Mouse (Mus musculus) granulocyte monocyte progenitor cell, adult 5-6 weeks (primary cell): ENCODE data around the gene Adgrv1. TPM values are rescaled to one million over a fixed set of nuclear protein-coding genes. Genes with fewer than 3 reads are reported as not detected.
"Not testable (repeated sequence)": the region's sequence is repeated elsewhere in the genome, so short reads cannot be mapped to it uniquely, and the experiment has no call there.

Source experiments
- ATAC-seq: replicated peaks from 2 replicates; pipeline ENCODE4 v1.8.0; 2016; ENCODE audit warnings: mild to moderate bottlenecking, moderate TSS enrichment, inconsistent platforms; ENCODE audit not compliant: poor library complexity, severe bottlenecking
- total RNA-seq, 2 experiments: library from RNA; stranded (forward) in 1 of 2; stranded (reverse) in 1 of 2; fragments of 200-712, 200-1000 nt in 1 of 2; fragments of >200 nt in 1 of 2; fragmentation: Nextera tagmentation in 1 of 2; gene quantifications; 2 replicates each; pipeline ENCODE4 v1.2.3; 2014 to 2017

Adgrv1 gene
- total RNA-seq, 2 experiments from 2014 or later: not detected

- no peak for ATAC-seq
Measured at GRCm38 (mm10) chr13:81628631-81629190, 4.2 kb downstream of the Adgrv1 start.

GRCm38 (mm10) chr13:81627861-81628260 lies 5.1 kb downstream of the Adgrv1 start:
- not testable (repeated sequence) for ATAC-seq

- ATAC-seq: no peak
Measured at GRCm38 (mm10) chr13:81610349-81610748, 22.6 kb downstream of the Adgrv1 start.

GRCm38 (mm10) chr13:81606991-81607390 lies 26.0 kb downstream of the Adgrv1 start:
- ATAC-seq: no peak

- ATAC-seq: no peak
Measured at GRCm38 (mm10) chr13:81596910-81597607, 35.9 kb downstream of the Adgrv1 start.

GRCm38 (mm10) chr13:81578692-81579091 lies 54.3 kb downstream of the Adgrv1 start:
- ATAC-seq: no peak

GRCm38 (mm10) chr13:81570241-81570821 lies 62.6 kb downstream of the Adgrv1 start:
- no peak for ATAC-seq

GRCm38 (mm10) chr13:81550024-81550423 lies 82.9 kb downstream of the Adgrv1 start:
- no peak for ATAC-seq

GRCm38 (mm10) chr13:81534916-81535315 lies 98.0 kb downstream of the Adgrv1 start:
- ATAC-seq: no peak

GRCm38 (mm10) chr13:81526687-81527086 lies 106.3 kb downstream of the Adgrv1 start:
- peak; percentile 37; the same call in 1 of the 2 replicates for ATAC-seq

- no peak for ATAC-seq
Measured at GRCm38 (mm10) chr13:81510142-81510541, 122.8 kb downstream of the Adgrv1 start.

GRCm38 (mm10) chr13:81497035-81497434 lies 135.9 kb downstream of the Adgrv1 start:
- no peak for ATAC-seq

- ATAC-seq: no peak
Measured at GRCm38 (mm10) chr13:81491971-81492370, 141.0 kb downstream of the Adgrv1 start.

GRCm38 (mm10) chr13:81486980-81487379 lies 146.0 kb downstream of the Adgrv1 start:
- no peak for ATAC-seq

- ATAC-seq: no peak
Measured at GRCm38 (mm10) chr13:81473750-81474149, 159.2 kb downstream of the Adgrv1 start.

- no peak for ATAC-seq
Measured at GRCm38 (mm10) chr13:81466661-81467060, 166.3 kb downstream of the Adgrv1 start.

- no peak for ATAC-seq
Measured at GRCm38 (mm10) chr13:81465794-81466193, 167.2 kb downstream of the Adgrv1 start.

- no peak for ATAC-seq
Measured at GRCm38 (mm10) chr13:81449630-81450029, 183.3 kb downstream of the Adgrv1 start.

GRCm38 (mm10) chr13:81449198-81449597 lies 183.8 kb downstream of the Adgrv1 start:
- no peak for ATAC-seq

- ATAC-seq: no peak
Measured at GRCm38 (mm10) chr13:81441412-81441811, 191.5 kb downstream of the Adgrv1 start.

- peak; percentile 77 for ATAC-seq
Measured at GRCm38 (mm10) chr13:81439390-81440025, 193.4 kb downstream of the Adgrv1 start.
